ENCODE assay signal across 13 mouse cellular contexts in the genomic region with DNA sequence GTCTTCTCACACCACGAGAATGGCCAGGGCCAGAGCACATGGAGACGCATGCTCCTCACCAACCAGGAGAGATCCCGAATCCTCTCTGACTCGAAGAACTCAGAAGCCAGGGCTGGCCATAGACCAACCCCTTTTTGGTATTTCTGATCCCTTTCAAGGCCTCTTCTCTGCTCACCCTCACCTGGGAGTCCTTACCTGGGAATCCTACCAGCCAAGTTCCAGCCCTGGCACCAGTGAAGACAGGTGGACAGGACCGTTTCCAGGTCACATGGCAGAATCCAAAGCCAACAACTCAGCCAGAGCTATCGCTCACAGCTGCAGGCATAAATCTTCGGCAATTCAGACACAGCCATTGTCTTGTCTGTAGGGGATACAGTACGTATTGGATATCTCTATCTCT.
"Had no signal": no experiment of that assay in that cellular context is flagged by ENCODE, and none has a peak within 500 bp of the region (broad histone marks: within the 10 kb centered on the region; RNA-seq: fewer than 3 reads in every experiment).

No protein-coding gene starts in this region.

- H3K9ac ChIP-seq: limb, embryonic 12.5 days; liver, embryonic 14.5 days; midbrain, embryonic 12.5 days; neural tube, embryonic 13.5 days; stomach, embryonic 15.5 days had no signal

- ATAC-seq: midbrain, embryonic 16.5 days had no signal

- DNase-seq: kidney, postnatal 10 days; kidney, postnatal 4 days; liver; lung, adult 18-20 months; right cerebral cortex, postnatal 14 days; thymus, postnatal 36 days had no signal

- H3K27ac ChIP-seq: layer of hippocampus, adult 2 months; limb, embryonic 12.5 days; liver, embryonic 14.5 days; midbrain, embryonic 12.5 days; neural tube, embryonic 13.5 days; stomach, embryonic 15.5 days had no signal

- H3K4me1 ChIP-seq: limb, embryonic 12.5 days; stomach, embryonic 15.5 days had no signal

- H3K27me3 ChIP-seq: limb, embryonic 12.5 days; midbrain, embryonic 12.5 days; neural tube, embryonic 13.5 days; stomach, embryonic 15.5 days had no signal

- H3K4me2 ChIP-seq: limb, embryonic 12.5 days; midbrain, embryonic 12.5 days; neural tube, embryonic 13.5 days; stomach, embryonic 15.5 days had no signal

- H3K36me3 ChIP-seq: limb, embryonic 12.5 days; midbrain, embryonic 12.5 days; neural tube, embryonic 13.5 days; stomach, embryonic 15.5 days had no signal

- H3K9me3 ChIP-seq: limb, embryonic 12.5 days; midbrain, embryonic 12.5 days; neural tube, embryonic 13.5 days; stomach, embryonic 15.5 days had no signal

- H3K4me3 ChIP-seq: layer of hippocampus, adult 2 months; limb, embryonic 12.5 days; midbrain, embryonic 12.5 days; neural tube, embryonic 13.5 days; stomach, embryonic 15.5 days had no signal
